Mouse (Mus musculus) urinary bladder, adult 18-20 months (tissue): ENCODE measurements around the gene Hsdl1.

Source experiments
- DNase-seq, 2 experiments: peaks; one replicate each; pipeline ENCODE4 v3.0.0; 2022; ENCODE audit warnings: low spot score in 2 of 2, mixed read lengths in 2 of 2

The Hsdl1 gene

DNA sequence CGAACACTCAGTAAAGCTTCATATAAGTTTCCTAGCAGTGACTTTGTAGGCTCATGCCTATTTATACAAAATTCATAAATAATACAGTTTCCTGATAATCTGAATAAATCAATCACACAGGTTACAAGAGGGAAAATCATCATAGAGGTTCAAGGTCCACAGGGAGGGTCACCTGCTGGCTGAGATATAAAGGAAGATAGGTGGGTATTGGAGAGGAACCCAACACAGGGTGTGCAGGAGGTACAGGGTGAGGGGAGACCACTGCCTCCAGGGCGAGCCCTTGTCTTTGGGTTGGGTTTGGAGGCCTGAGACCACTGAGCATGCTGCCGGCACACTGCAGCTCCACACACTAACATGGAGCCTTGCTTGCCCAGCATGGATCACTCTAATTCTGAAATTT is 43.6 kb downstream of the Hsdl1 start:
- DNase-seq, result no peak

DNA sequence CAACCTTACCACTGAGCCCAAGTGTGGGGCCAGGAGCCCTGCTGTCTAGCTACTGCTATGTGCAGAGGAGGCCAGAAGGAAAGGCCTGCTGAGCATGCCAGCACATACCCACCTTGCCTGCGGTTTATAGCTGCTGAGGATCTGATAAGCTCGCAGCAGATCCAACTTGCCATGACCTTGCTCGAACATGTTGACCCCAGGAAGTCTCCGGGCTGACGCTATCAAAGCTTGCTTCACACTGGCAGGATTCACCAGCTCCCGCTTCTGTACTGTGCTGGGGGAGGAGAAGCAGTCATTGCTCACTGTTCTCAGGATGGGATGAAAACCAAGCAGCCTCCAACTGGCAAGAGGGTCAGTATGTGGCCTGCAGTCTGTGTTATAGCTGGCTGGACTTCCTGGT is 44.0 kb downstream of the Hsdl1 start:
- DNase-seq, result peak; percentile 31 to 54

DNA sequence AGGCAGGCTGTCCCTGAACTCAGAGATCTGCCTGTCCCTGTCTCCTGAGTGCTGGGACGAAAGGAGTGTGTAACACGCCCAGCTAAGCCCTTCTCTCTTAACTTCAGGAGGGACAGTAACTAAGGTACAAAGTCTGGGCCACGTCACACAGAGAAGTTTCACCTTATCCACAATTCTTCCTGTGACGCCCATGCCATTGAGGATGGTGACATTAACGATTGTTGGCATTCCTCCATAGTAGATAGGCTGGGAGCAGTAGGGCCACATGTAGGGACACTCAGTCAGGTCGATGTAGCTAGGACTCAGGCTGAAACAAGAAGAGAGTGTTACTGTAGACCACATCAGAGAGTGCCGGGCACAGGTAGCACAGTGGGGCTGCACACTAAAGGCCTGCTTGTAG is 46.2 kb downstream of the Hsdl1 start:
- DNase-seq, result no peak

DNA sequence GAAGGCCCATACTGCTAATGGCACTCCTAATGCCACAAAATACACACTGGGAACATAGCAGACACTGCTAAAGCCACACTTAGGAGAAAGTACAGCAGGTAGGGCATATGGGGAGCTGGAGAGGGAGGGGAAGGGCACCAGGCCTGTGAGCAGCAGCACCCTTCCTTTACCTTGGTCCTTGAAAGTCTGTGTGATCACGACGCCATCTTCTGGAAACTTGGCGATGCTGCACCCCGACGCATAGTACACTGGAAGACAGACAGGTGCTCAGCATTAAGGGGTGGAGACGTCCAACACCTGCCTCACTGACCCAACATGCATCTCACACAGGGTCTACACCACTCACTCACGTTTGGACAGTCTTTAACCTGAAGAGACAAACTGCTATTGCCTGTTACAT is 54.9 kb downstream of the Hsdl1 start:
- DNase-seq, result no peak

DNA sequence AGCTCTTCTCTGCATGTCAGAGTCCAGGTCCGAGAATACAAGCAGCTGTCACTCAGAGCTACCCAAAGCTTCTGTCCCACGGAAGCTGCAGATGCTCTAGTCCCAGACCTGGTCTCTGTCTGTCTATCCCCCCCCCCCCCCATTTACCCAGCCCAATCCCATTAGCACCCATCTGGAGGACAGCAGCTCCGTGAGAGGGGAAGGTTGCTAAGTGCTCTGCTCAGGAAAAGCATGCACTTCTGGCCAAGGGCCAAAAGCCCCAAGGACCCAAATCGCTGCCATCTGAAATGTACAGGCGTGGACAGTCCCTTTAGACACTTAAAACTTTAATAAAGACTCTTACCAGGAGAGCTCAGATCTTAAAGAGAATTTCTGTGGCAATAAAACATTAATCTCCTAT is 58.3 kb downstream of the Hsdl1 start:
- no peak for DNase-seq

DNA sequence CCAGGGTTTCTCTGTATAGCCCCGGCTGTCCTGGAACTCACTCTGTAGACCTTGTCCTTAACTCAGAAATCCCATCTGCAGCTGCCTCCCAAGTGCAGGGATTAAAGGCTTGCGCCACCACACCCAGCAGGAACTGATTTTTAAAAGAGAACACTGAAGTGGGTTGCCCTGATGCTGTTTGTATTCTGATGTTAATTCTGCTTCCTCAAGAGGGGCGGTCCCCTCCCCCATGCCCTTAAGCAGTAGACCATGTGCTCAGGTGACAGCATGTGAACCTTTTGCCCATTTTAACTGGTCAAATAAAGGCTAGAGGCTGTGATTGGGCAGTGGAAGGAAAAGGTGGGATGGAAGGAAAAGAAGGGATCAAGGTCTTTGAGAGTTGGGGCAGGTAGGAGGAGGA is 59.2 kb downstream of the Hsdl1 start:
- DNase-seq, result no peak

DNA sequence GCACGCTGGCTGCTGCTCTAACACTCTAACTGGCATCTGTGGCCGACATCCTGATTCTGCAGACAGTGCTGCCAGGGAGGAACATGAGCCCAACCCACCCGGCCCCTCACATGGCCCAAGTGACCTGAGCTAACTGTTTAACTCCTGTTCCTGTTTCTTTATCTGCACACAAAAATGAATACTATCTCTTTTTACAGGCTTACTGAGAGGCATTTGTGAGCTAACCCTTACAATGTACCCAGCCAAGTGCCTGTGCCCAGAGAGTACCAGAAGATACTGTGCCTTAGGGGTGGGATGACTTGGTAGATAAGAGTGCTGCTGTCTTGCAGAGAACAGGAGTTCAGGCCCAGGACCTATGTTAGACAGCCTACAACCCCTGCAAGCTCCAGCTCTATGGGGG is 60.0 kb downstream of the Hsdl1 start:
- DNase-seq, result no peak

DNA sequence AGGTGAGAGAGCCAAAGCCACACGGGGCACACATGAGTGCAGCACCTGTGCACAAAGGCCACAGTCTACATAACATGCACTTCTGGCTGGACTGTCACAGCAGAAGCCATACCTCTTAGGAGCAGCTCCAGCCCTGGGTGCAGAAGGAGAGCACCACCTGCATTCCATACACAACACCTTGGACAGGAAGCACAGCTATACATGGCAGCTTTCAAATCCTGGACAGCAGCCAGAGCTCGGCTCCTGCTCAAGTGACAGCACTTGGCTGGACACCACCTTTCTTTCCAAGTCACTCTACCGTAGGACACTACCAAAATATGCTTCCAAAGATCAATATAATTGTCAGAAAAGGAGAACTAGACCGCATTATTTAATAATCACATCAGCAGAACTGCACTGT is 61.6 kb downstream of the Hsdl1 start:
- no peak for DNase-seq
